Mouse (Mus musculus) ES-Bruce4 (cell line): ENCODE data around the gene Brd2.

ENCODE experiments used
- CTCF ChIP-seq: IDR thresholded peaks from one replicate; pipeline ENCODE4 v1.8.1; 2011; ENCODE audit warnings: low read depth, low read length
- EP300 ChIP-seq: IDR thresholded peaks from 2 replicates; pipeline ENCODE4 v1.6.1; 2011; ENCODE audit warnings: low read depth, low read length; ENCODE audit not compliant: insufficient read depth
- POLR2A ChIP-seq: IDR thresholded peaks from one replicate; pipeline ENCODE4 v1.8.1; 2011; ENCODE audit warnings: low read length; ENCODE audit not compliant: insufficient read depth

- TF ChIP-seq EP300 (no peak), POLR2A (no peak), CTCF (no peak)
These were observed 20.1 kb upstream of the Brd2 start for GRCm38 (mm10) chr17:34142456-34143010.
